Mouse (Mus musculus) granulocyte monocyte progenitor cell, adult 5-6 weeks (primary cell): ENCODE results near the gene Itprid1. TPM values are rescaled to one million over a fixed set of nuclear protein-coding genes. Genes with fewer than 3 reads are reported as not detected.

ENCODE experiments used
- total RNA-seq, 2 experiments: library from RNA; stranded (forward) in 1 of 2; stranded (reverse) in 1 of 2; fragments of 200-712, 200-1000 nt in 1 of 2; fragments of >200 nt in 1 of 2; fragmentation: Nextera tagmentation in 1 of 2; gene quantifications; 2 replicates each; pipeline ENCODE4 v1.2.3; 2014 to 2017

Gene Itprid1
- total RNA-seq, 2 experiments from 2014 or later = not detected

Other genes with a start within 250 kb of the Itprid1 start
- gene Neurod6, start 155.6 kb upstream of the Itprid1 start, total RNA-seq (2014; fragmentation: Nextera tagmentation) = not detected in 2 replicates
- gene Neurod6, start 155.6 kb upstream of the Itprid1 start, total RNA-seq (2017) = not detected in 2 replicates
- gene Ppp1r17, start 180.6 kb downstream of the Itprid1 start, total RNA-seq (2014; fragmentation: Nextera tagmentation) = not detected in 2 replicates
- gene Ppp1r17, start 180.6 kb downstream of the Itprid1 start, total RNA-seq (2017) = not detected in 2 replicates